Mouse (Mus musculus) olfactory bulb, adult 2 months (tissue): ENCODE data around the gene Zfp768. TPM values are rescaled to one million over a fixed set of nuclear protein-coding genes. Genes with fewer than 3 reads are reported as not detected.

Experiments
- H3K27ac ChIP-seq: fragments of 200-500 bp; 2 replicates; pipeline ENCODE4 v1.5.1; 2012; ENCODE audit warnings: low read depth, low read length; ENCODE audit not compliant: insufficient read depth
- H3K4me1 ChIP-seq: fragments of 200-500 bp; 2 replicates; pipeline ENCODE4 v1.6.1; 2012; ENCODE audit warnings: low read length; ENCODE audit not compliant: control insufficient read depth, insufficient read depth
- H3K4me3 ChIP-seq: fragments of 200-500 bp; 2 replicates; pipeline ENCODE4 v1.5.1; 2012; ENCODE audit warnings: mild to moderate bottlenecking, low read depth, low read length, moderate library complexity; ENCODE audit not compliant: insufficient read depth
- CTCF ChIP-seq: fragments of 200-500 bp; IDR thresholded peaks from 2 replicates; pipeline ENCODE4 v1.5.1; 2012; ENCODE audit warnings: low read depth, mild to moderate bottlenecking, low read length, moderate library complexity; ENCODE audit not compliant: insufficient read depth
- POLR2A ChIP-seq: fragments of 200-500 bp; IDR thresholded peaks from 2 replicates; pipeline ENCODE4 v1.6.1; 2012; ENCODE audit warnings: mild to moderate bottlenecking, low read depth, low read length, moderate library complexity; ENCODE audit not compliant: insufficient read depth
- WGBS: fragments of 180-500 bp; shearing (Covaris S2); methylation state at CpG from one replicate; pipeline ENCODE4 v1.1.7; 2018; 5-methylcytosine and 5-hydroxymethylcytosine counted together
- polyA plus RNA-seq: library from polyadenylated mRNA; stranded (reverse); fragments of >200 nt; gene quantifications from 2 replicates; pipeline ENCODE4 v1.2.4, GENCODE M21; 2012; ENCODE audit warnings: low replicate concordance; ENCODE audit not compliant: missing spikeins, insufficient read depth, insufficient read length

The Zfp768 gene
- polyA plus RNA-seq, 1 experiment, result not detected

DNA sequence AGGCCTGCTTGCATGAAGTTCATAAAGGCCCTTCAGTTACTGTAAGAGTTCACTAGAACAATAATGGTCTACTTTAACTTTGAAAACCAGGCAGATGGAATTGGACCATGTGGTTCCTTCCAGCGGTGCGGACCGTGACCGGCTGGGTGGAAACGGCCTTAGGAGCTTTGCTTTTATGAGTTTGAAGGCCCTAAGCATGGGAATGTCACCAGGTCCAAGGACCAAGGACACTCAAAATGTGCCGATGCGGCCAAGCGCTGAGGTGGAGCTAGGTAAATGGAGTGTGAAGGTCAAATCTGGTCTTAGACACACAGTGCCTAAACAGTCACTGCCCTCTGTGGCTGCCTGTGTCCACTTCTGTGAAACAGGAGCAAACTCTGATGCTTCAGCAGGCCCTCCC, 4.0 kb downstream of the Zfp768 start:
- peaks cover 10% of the 10 kb centered on the region for H3K4me1 ChIP-seq
- no peak overlapping the region for H3K27ac ChIP-seq
- H3K4me3 ChIP-seq, result no peak overlapping the region
- WGBS, result 96% methylated on average over 8 of the region's 8 CpGs
- TF ChIP-seq POLR2A (no peak), CTCF (no peak)

GRCm38 (mm10) chr7:127337636-127338035, 7.8 kb downstream of the Zfp768 start:
- TF ChIP-seq CTCF (no peak), POLR2A (no peak)
- Histone ChIP-seq H3K4me3 (no peak overlapping the region), H3K4me1 (peaks cover 2% of the 10 kb centered on the region; the same call in 1 of the 2 replicates), H3K27ac (no peak overlapping the region)
- WGBS, result 73% methylated on average over 4 of the region's 4 CpGs

GRCm38 (mm10) chr7:127335604-127336003, 9.8 kb downstream of the Zfp768 start:
- TF ChIP-seq CTCF, result no peak
- no peak for TF ChIP-seq POLR2A
- Histone ChIP-seq H3K4me3 (no peak overlapping the region), H3K27ac (no peak overlapping the region), H3K4me1 (peaks cover 2% of the 10 kb centered on the region; the same call in 1 of the 2 replicates)
- 85% methylated on average over 4 of the region's 4 CpGs for WGBS

- Histone ChIP-seq H3K27ac (no peak overlapping the region), H3K4me3 (no peak overlapping the region), H3K4me1 (peaks cover 2% of the 10 kb centered on the region; the same call in 1 of the 2 replicates)
- TF ChIP-seq CTCF (no peak), POLR2A (no peak)
- 90% methylated on average over 6 of the region's 6 CpGs for WGBS
These were observed 12.1 kb downstream of the Zfp768 start for GRCm38 (mm10) chr7:127333240-127333639.

DNA sequence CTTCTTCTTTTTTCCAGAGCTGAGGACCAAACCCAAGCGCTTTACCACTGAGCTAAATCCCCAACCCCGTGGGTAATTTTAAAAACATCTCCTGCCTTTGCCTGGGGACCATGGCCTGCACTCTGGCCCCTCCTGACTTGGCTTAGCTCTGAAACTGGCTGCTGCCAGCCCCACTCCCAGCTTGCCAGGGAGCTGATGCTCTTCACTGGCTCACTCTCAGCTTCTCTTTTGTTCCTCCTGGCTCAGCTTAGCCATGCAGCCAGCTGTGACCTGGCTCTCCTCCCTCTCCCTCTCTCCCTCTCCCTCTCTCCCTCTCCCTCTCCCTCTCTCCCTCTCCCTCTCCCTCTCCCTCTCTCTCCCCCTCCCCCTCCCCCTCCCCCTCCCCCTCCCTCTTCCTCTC, 18.7 kb downstream of the Zfp768 start:
- 10% methylated on average over 2 of the region's 2 CpGs for WGBS
- no peak for TF ChIP-seq CTCF
- no peak for TF ChIP-seq POLR2A
- H3K4me3 ChIP-seq, result no peak overlapping the region
- no peak overlapping the region for H3K27ac ChIP-seq
- H3K4me1 ChIP-seq, result peaks cover 8% of the 10 kb centered on the region

- no peak overlapping the region for H3K27ac ChIP-seq
- 87% methylated on average over 8 of the region's 8 CpGs for WGBS
- peaks cover 8% of the 10 kb centered on the region for H3K4me1 ChIP-seq
- H3K4me3 ChIP-seq, result no peak overlapping the region
- no peak for TF ChIP-seq POLR2A
- TF ChIP-seq CTCF, result no peak
These were observed 19.8 kb downstream of the Zfp768 start for GRCm38 (mm10) chr7:127325550-127325949.

DNA sequence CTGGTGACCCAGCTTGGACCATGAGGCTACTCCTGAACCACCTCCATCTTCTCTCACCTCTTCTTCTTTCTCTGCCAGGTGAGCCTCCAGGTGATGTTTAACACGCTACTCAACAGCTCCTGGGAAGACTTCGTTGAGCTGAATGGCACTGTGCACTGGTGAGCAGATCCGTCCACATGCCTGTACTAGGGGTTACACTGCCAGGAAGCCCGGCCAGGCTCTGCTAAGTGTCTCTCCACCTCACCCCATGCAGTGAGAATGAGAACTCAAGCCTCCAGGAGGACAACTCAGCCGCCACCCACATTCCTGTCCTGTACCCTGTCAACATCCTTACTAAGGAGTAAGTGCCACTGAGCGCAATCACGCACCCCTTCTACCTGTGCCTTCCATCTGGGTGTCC, 20.4 kb downstream of the Zfp768 start:
- Histone ChIP-seq H3K4me3 (no peak overlapping the region), H3K4me1 (peaks cover 8% of the 10 kb centered on the region), H3K27ac (no peak overlapping the region)
- WGBS, result 95% methylated on average over 7 of the region's 7 CpGs
- TF ChIP-seq POLR2A (no peak), CTCF (no peak)

GRCm38 (mm10) chr7:127322085-127322484, 23.3 kb downstream of the Zfp768 start:
- WGBS, result 55% methylated on average over 5 of the region's 5 CpGs
- TF ChIP-seq CTCF (no peak), POLR2A (no peak)
- Histone ChIP-seq H3K4me3 (no peak overlapping the region), H3K4me1 (peaks cover 6% of the 10 kb centered on the region), H3K27ac (no peak overlapping the region)

- Histone ChIP-seq H3K27ac (no peak overlapping the region), H3K4me3 (no peak overlapping the region), H3K4me1 (peaks cover 2% of the 10 kb centered on the region)
- TF ChIP-seq CTCF (no peak), POLR2A (no peak)
- WGBS, result 69% methylated on average over 4 of the region's 4 CpGs
These were observed 24.3 kb downstream of the Zfp768 start for GRCm38 (mm10) chr7:127321106-127321505.

- Histone ChIP-seq H3K4me1 (peaks cover 4% of the 10 kb centered on the region; the same call in 1 of the 2 replicates), H3K27ac (no peak overlapping the region), H3K4me3 (no peak overlapping the region)
- TF ChIP-seq POLR2A (no peak), CTCF (no peak)
- WGBS, result 34% methylated on average over 8 of the region's 8 CpGs
These were observed 31.5 kb downstream of the Zfp768 start for GRCm38 (mm10) chr7:127313912-127314311.
